Mouse (Mus musculus): Measurements from ENCODE around the gene Ppard. TPM values are rescaled to one million over a fixed set of nuclear protein-coding genes. Genes with fewer than 3 reads are reported as not detected.
"Not testable (repeated sequence)": the region's sequence is repeated elsewhere in the genome, so short reads cannot be mapped to it uniquely, and the experiment has no call there.

The Ppard gene
- polyA plus RNA-seq, 1 experiment from 2014 or later = 2.2 TPM

DNA sequence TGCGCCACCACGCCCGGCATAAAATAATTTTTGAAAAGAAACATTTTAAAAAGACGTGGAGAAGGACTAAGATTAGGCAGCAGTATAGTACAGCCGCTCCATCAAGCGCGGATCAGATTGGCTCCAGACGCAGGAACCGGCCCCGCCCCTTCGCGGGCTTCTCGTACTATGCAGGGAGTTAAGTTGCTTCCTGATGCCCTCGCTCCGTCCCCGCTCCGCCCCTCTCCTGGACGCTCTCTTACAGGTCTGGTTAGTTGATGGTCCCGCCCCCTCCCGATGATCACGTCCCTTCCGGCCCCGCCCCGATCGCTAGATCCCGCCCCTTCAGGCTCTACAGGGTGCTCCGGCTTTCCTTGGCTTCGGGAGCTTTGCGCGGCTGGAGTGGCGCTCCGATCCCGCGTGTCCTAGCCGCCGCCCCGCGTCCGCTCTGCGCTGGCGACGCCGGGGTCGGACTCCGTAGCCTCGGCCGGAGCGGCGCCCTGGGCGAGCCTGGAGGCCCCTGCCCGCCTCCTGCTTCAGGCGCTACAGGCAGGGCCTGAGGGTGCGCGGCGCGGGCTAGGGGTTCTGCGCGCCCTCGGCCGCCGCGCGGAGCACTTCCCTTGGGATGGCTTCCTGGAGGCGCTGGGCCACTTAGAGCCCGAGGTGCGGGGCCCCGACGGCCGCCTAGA is 80.8 kb downstream of the Ppard start, which contains the start of gene Fance:
TSS of gene Fance (plus strand) at position 308 of the 668 bp plus-strand sequence.
- peaks cover 14% of the 10 kb centered on the region for H3K4me1 ChIP-seq
- H3K4me2 ChIP-seq (replicated peaks) = peak within 1 kb of the TSS; percentile 93
- H3K27ac ChIP-seq = peak within 1 kb of the TSS; percentile 79; the same call in 1 of the 2 replicates
- H3K9ac ChIP-seq = peak within 1 kb of the TSS; percentile 87
- under 1% methylated on average over 68 of the region's 69 CpGs for WGBS
- peaks cover 25% of the 10 kb centered on the region for H3K36me3 ChIP-seq
- peak; percentile 98 for ATAC-seq (ENCODE audit: low FRiP score, low read depth)
- peak within 1 kb of the TSS; percentile 83 for H3K4me3 ChIP-seq
- no peaks in the 10 kb centered on the region for H3K9me3 ChIP-seq
- H3K27me3 ChIP-seq (replicated peaks) = no peaks in the 10 kb centered on the region

DNA sequence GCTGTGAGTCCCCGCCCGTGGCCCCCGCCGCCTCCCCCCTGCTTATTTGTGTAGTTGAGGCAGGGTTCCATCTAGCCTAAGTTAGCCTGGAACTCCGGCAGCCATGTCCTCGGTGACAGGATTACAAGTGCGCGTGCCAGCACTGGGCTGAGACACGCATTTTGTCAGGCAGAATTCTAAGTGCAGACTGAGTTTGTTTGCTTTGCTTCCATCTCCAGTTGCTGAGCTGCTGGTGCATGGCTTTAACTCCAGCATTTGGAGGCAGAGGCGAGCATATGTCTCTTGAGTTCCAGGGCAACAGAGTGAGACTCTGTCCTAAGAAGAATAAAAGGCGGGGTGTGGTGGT is 81.4 kb downstream of the Ppard start:
- Histone ChIP-seq H3K4me3 (peak overlapping the region; percentile 83), H3K4me1 (peaks cover 10% of the 10 kb centered on the region), H3K9me3 (no peaks in the 10 kb centered on the region), H3K27ac (peak overlapping the region; percentile 79; the same call in 1 of the 2 replicates), H3K9ac (peak overlapping the region; percentile 87), H3K4me2 (replicated peaks) (peak overlapping the region; percentile 93), H3K36me3 (peaks cover 28% of the 10 kb centered on the region), H3K27me3 (replicated peaks) (no peaks in the 10 kb centered on the region)
- 3% methylated on average over 11 of the region's 11 CpGs for WGBS
- ATAC-seq (ENCODE audit: low FRiP score, low read depth) = peak; percentile 25; the same call in 1 of the 2 replicates

DNA sequence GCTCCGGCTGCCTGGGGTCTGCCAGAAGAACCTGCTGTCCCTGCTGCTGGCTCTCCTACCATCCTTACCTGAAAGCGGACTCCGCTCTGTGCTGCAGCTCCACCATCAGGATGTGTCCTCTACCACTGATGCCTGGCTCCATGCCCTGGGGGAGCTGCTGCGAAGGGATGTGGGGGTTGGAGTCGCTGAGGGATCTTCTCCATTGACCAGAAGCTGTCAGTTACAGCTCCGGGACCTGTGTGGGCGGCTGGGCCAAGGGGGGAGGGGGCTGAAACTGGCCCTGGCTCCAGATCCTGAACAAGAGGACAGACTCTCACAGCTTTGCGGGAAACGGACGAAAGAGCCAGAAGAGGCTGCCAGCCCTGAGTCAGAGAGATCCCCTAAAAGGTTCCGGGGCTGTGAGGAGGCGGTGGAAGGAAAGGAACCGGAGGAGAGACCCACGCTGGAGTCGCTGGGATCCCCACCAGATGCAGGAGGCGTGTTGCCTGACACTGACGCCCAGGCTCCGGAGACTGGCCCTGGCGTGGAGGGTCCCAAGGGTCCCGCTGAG is 83.2 kb downstream of the Ppard start:
- H3K4me1 ChIP-seq = peaks cover 10% of the 10 kb centered on the region
- H3K27ac ChIP-seq = no peak overlapping the region
- H3K27me3 ChIP-seq (replicated peaks) = no peaks in the 10 kb centered on the region
- H3K36me3 ChIP-seq = peaks cover 32% of the 10 kb centered on the region
- WGBS = 88% methylated on average over 20 of the region's 20 CpGs
- H3K9me3 ChIP-seq = no peaks in the 10 kb centered on the region
- no peak overlapping the region; the same call in 1 of the 2 replicates for H3K4me2 ChIP-seq (replicated peaks)
- H3K9ac ChIP-seq = peak overlapping the region; percentile 17; the same call in 1 of the 2 replicates
- H3K4me3 ChIP-seq = no peak overlapping the region
- ATAC-seq (ENCODE audit: low FRiP score, low read depth) = no peak

DNA sequence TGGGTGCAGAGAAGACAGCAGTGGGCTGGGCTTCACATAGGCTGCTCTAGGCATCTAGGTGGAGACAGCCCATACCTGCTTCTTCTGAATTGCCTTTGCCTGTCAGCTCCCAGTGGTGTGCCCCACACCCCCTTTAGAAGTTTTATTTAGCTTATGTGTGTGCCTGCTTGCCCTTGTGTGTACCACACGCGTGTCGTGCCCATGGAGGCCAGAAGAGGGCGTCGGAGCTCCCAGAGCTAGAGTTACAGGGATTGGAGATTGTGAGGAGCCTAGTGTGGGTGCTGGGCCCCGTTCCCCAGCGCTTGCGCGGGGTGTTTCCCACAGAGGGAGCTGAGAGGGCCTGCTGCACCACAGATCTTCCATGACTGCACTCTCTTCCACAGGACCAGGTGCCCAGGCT is 84.0 kb downstream of the Ppard start:
- Histone ChIP-seq H3K9ac (no peak overlapping the region), H3K4me1 (peaks cover 10% of the 10 kb centered on the region), H3K4me2 (replicated peaks) (no peak overlapping the region), H3K27ac (no peak overlapping the region), H3K4me3 (no peak overlapping the region), H3K36me3 (peaks cover 37% of the 10 kb centered on the region), H3K27me3 (replicated peaks) (no peaks in the 10 kb centered on the region), H3K9me3 (no peaks in the 10 kb centered on the region)
- no peak for ATAC-seq (ENCODE audit: low FRiP score, low read depth)
- WGBS = 92% methylated on average over 9 of the region's 9 CpGs

DNA sequence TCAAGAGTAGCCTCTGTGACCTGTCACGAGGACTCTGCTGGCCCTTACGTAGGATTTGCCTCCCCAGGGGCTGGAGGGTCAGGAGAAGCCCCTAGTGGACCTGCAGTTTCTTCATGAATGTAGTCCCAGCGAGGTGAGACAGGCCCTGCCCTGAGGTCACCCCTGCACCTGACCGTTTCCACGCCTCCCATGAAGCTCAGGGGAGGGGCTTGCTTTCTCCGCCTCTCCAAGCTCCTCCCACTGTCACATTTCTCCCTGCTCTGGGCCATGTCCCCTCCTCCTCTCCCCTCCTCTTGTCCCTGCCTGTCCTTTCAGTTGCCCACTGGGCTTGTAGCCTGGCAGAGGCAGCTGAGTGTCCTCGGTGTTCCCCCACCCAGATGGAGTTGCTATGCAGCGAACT is 84.6 kb downstream of the Ppard start:
- Histone ChIP-seq H3K27me3 (replicated peaks) (no peaks in the 10 kb centered on the region), H3K4me2 (replicated peaks) (no peak overlapping the region), H3K4me3 (no peak overlapping the region), H3K4me1 (peaks cover 10% of the 10 kb centered on the region), H3K9me3 (no peaks in the 10 kb centered on the region), H3K27ac (no peak overlapping the region), H3K36me3 (peaks cover 37% of the 10 kb centered on the region), H3K9ac (no peak overlapping the region)
- no peak for ATAC-seq (ENCODE audit: low FRiP score, low read depth)
- WGBS = 65% methylated on average over 8 of the region's 8 CpGs

DNA sequence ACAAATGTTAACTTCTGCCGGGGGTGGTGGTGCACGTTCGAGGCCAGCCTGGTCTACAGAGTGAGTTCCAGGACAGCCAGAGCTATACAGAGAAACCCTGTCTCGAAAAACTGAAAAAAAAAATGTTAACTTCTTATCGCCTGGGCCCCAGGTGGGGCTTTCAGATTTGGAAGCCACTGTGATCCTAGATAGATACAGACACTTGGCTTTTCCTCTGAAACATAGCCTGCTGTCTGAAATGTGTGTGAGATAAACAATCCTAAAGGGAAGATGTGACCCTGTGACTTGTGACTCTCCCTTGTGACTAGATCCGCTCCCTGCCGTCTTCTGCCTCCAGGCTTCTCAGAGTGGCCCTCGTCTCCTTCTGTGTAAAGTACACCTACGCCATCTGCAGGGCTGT is 85.2 kb downstream of the Ppard start:
- WGBS = 85% methylated on average over 9 of the region's 9 CpGs
- Histone ChIP-seq H3K9me3 (no peaks in the 10 kb centered on the region), H3K4me2 (replicated peaks) (no peak overlapping the region), H3K27ac (no peak overlapping the region), H3K36me3 (peaks cover 37% of the 10 kb centered on the region), H3K9ac (no peak overlapping the region), H3K27me3 (replicated peaks) (no peaks in the 10 kb centered on the region), H3K4me3 (no peak overlapping the region), H3K4me1 (peaks cover 10% of the 10 kb centered on the region)
- ATAC-seq (ENCODE audit: low FRiP score, low read depth) = no peak

DNA sequence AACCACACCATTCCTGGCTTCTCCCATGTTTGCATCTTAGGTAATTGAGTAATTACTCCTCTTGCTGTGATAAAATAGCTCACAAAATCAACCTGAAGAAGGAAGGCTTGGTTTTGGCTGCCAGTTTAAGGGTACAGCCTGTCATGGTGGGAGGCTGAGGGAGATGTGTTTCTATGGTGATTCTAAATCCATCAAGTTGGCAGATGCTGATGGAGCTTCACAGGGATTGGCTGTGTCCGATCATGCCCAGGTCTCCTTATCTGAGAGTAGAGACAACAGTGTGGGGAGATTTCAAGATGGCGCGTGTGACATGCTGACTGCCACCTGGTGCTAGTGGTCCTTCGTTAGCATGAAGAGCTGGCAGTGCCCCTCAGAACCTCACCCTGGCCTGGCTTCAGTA is 89.2 kb downstream of the Ppard start:
- H3K4me3 ChIP-seq = no peak overlapping the region
- no peaks in the 10 kb centered on the region for H3K4me1 ChIP-seq
- no peak overlapping the region for H3K4me2 ChIP-seq (replicated peaks)
- no peak overlapping the region for H3K9ac ChIP-seq
- no peaks in the 10 kb centered on the region for H3K27me3 ChIP-seq (replicated peaks)
- ATAC-seq (ENCODE audit: low FRiP score, low read depth) = no peak
- no peak overlapping the region for H3K27ac ChIP-seq
- H3K9me3 ChIP-seq = no peaks in the 10 kb centered on the region
- peaks cover 39% of the 10 kb centered on the region for H3K36me3 ChIP-seq
- WGBS = 92% methylated on average over 4 of the region's 4 CpGs

DNA sequence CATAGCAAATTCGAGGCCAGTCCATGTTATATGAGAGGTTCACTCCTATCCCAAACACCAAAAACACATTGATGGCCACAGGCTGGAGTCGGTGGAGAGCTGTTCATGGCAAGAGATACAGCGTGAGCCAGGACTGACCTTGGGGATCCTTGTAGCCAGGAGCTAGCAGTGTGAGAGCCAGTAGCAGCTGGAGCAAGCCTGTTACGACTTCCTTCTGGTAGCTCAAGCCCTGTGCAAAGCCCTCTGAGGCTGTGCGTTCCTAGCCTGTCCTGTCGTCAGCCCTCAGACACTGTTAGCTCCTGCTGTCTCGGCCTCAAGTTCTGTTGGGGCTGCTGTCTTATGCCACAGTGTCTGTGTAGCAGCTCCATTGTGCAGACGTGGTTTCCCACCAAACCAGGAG is 91.3 kb downstream of the Ppard start:
- H3K4me1 ChIP-seq = peaks cover 7% of the 10 kb centered on the region; the same call in 1 of the 2 replicates
- H3K4me2 ChIP-seq (replicated peaks) = no peak overlapping the region
- H3K36me3 ChIP-seq = peaks cover 21% of the 10 kb centered on the region
- no peak overlapping the region for H3K4me3 ChIP-seq
- no peaks in the 10 kb centered on the region for H3K9me3 ChIP-seq
- no peak overlapping the region for H3K27ac ChIP-seq
- H3K9ac ChIP-seq = no peak overlapping the region
- H3K27me3 ChIP-seq (replicated peaks) = no peaks in the 10 kb centered on the region
- 92% methylated on average over 8 of the region's 8 CpGs for WGBS
- ATAC-seq (ENCODE audit: low FRiP score, low read depth) = no peak

DNA sequence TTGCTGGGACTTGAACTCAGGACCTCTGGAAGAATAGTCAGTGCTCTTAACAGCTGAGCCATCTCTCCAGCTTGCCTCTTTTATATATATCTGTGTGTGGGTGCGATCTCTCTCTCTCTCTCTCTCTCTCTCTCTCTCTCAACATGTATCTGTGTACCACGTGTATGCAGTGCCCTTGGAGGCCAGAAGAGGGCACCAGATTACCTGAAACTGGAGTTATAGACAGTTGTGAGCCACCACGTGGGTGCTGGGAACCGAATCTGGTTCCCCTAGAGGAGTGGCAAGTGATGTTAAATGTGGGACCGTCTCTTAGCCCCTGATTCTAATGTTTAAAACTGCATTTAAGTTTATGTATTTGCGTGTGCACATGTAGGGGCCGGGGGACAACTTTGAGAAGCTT is 91.9 kb downstream of the Ppard start:
- H3K4me3 ChIP-seq; ATAC-seq (ENCODE audit: low FRiP score, low read depth); H3K4me2 ChIP-seq (replicated peaks); H3K9ac ChIP-seq; H3K27me3 ChIP-seq (replicated peaks); H3K27ac ChIP-seq; H3K9me3 ChIP-seq: not testable (repeated sequence)
- Histone ChIP-seq H3K36me3 (peaks cover 19% of the 10 kb centered on the region), H3K4me1 (peaks cover 12% of the 10 kb centered on the region)
- 89% methylated on average over 7 of the region's 7 CpGs for WGBS

DNA sequence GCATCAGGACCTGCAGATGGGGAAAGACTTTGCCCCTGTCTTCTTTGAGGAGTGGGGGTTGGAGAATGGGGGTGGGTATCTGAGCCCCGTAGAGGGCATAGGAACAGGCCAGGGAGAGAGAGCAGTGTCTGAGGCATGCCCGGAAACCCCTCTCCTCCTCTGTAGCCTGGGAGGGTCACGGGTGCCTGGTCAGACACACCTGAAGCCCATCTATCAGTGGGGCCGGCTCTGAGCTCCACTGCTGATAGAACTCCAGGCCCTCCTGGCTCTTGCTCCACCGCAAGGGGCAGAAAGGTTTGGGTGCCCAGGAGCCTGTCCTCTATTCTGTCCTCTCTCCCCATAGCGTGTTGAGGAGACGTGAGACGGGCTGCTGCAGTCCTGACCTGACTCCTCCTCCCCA is 93.3 kb downstream of the Ppard start:
- WGBS = 87% methylated on average over 8 of the region's 8 CpGs
- Histone ChIP-seq H3K9ac (no peak overlapping the region), H3K9me3 (no peaks in the 10 kb centered on the region), H3K27ac (no peak overlapping the region), H3K4me3 (no peak overlapping the region), H3K4me2 (replicated peaks) (no peak overlapping the region), H3K36me3 (peaks cover 26% of the 10 kb centered on the region), H3K4me1 (peaks cover 20% of the 10 kb centered on the region), H3K27me3 (replicated peaks) (no peaks in the 10 kb centered on the region)
- no peak for ATAC-seq (ENCODE audit: low FRiP score, low read depth)

DNA sequence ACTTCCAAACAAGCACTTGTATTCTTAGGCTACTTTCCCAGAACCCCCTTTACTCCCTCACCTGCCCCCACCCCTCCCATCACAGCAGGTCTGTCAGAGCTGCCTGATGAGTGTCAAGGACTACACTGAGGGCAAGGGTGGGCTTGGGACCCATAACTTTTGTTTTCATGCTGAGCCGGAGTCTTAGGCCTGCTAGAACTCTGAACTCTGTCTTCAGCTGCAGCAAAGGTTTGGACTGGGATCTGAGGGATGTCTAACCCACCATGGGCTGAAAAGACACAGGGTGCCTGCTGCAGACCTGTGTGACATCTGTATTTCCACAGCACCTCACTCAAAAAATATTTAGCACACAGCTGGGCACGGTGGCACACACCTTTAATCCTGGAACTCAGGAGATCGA is 94.5 kb downstream of the Ppard start:
- Histone ChIP-seq H3K9me3 (no peaks in the 10 kb centered on the region), H3K4me1 (peaks cover 20% of the 10 kb centered on the region), H3K9ac (no peak overlapping the region), H3K27me3 (replicated peaks) (no peaks in the 10 kb centered on the region), H3K4me3 (no peak overlapping the region), H3K4me2 (replicated peaks) (no peak overlapping the region), H3K36me3 (peaks cover 30% of the 10 kb centered on the region), H3K27ac (no peak overlapping the region)
- WGBS = 86% methylated on average over 3 of the region's 3 CpGs
- ATAC-seq (ENCODE audit: low FRiP score, low read depth) = no peak

DNA sequence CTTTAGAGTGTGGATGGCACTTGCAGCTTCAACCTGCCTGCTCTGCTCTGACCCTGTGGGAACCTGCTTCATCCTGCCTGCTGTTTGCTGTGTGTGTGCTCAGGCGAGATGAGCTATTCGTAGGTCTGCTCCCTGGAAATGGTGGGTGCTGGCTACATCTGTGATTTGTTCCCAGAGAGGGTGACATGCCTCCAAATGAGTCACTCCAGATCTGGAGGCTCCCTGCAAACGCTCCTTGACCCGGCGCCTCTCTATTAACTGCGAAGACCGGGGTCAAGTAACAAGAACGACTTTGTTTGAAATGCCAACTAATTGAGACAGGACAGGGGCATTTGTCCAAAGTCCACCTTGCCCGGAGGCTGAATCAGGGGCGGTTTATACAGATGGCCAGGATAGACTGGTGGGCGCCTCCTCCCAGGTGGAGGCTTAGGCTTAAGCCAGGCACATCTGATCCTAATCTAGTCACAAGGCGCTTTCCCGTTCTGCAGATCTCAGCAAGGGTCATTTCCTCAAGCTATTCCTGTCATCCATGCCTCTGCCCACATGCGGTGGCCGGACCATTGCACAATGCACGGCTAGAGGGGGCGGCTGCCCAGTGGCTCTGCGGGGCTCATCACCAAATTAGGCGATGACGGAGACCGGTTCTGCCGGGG is 95.3 kb downstream of the Ppard start:
- 9% methylated on average over 22 of the region's 22 CpGs for WGBS
- peaks cover 36% of the 10 kb centered on the region for H3K36me3 ChIP-seq
- H3K4me2 ChIP-seq (replicated peaks) = peak overlapping the region; percentile 96
- H3K27me3 ChIP-seq (replicated peaks) = no peaks in the 10 kb centered on the region
- peaks cover 20% of the 10 kb centered on the region for H3K4me1 ChIP-seq
- peak; percentile 35 for ATAC-seq (ENCODE audit: low FRiP score, low read depth)
- H3K4me3 ChIP-seq = peak overlapping the region; percentile 94
- peak overlapping the region; percentile 86 for H3K27ac ChIP-seq
- peak overlapping the region; percentile 52 for H3K9ac ChIP-seq
- H3K9me3 ChIP-seq = no peaks in the 10 kb centered on the region
